Mouse (Mus musculus): ENCODE measurements at regions not wholly inside any gene's neighbourhood (a gene's known extent, or its start where the extent isn't known, plus 50 kb on each side); places are given as distances from the start of the nearest gene placed in this dataset.

DNA sequence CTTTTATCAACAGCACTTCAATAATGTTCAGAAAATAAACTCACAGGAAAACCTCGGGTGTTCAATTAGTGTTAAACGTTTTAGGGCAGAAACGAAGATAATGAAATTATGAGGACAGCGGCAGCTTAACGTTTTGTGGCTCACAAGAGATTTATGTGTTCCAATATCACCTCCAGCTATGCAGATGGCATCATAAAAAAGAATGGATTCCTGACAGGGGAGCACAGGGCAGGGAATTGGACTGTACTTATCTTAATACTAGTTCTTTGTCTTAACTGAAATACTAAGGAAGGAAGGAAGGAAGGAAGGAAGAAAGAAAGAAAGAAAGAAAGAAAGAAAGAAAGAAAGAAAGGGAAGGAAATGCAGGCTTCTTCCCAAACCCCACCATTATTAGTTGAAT lies 121.6 kb downstream of the Icos start:
- Histone ChIP-seq H3K4me3 (ENCODE audit: low read depth, low read length) (no peak overlapping the region), H3K4me1 (ENCODE audit: insufficient read depth, low read depth, low read length) (no peaks in the 10 kb centered on the region), H3K27me3 (replicated peaks; ENCODE audit: insufficient read depth, low read length) (no peaks in the 10 kb centered on the region), H3K36me3 (ENCODE audit: insufficient read depth, low read length) (no peaks in the 10 kb centered on the region), H3K4me2 (replicated peaks; ENCODE audit: low read depth, low read length) (no peak overlapping the region), H3K9me3 (ENCODE audit: low read length) (no peaks in the 10 kb centered on the region), H3K27ac (ENCODE audit: low read length) (no peak overlapping the region), H3K9ac (replicated peaks; ENCODE audit: low read depth) (no peak overlapping the region)
- TF ChIP-seq CTCF (IDR thresholded peaks at IDR 0.05), result no peak
- TF ChIP-seq EP300 (IDR thresholded peaks at IDR 0.05), result no peak
- 62% methylated on average over 5 of the region's 5 CpGs for WGBS
- ATAC-seq (no peak), DNase-seq (ENCODE audit: low spot score) (no peak)

DNA sequence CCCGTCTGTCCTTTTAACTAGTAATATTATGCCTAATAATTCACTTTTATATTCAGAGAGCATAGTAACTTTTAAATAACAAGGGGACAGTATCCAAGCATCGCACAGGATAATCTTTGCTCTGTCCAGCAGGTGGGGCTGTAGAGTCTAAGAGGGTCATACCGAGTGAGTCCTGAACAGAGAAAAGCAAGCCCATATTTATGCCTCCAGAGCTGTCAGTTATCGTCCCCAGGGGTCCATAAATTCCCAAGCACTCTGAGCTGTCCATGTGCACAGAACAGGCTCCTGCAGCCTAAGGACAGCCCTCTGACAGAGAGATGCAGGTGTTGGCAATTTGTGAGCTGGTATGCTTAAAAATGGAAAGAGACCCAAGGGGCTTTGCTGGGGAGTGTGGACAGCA lies 124.0 kb downstream of the Icos start:
- TF ChIP-seq EP300 (IDR thresholded peaks at IDR 0.05) (no peak), CTCF (IDR thresholded peaks at IDR 0.05) (peak; percentile 56)
- H3K9me3 ChIP-seq (ENCODE audit: low read length), result no peaks in the 10 kb centered on the region
- no peak overlapping the region for H3K9ac ChIP-seq (replicated peaks; ENCODE audit: low read depth)
- no peaks in the 10 kb centered on the region for H3K4me1 ChIP-seq (ENCODE audit: insufficient read depth, low read depth, low read length)
- H3K4me3 ChIP-seq (ENCODE audit: low read depth, low read length), result no peak overlapping the region
- no peak overlapping the region for H3K4me2 ChIP-seq (replicated peaks; ENCODE audit: low read depth, low read length)
- peak; percentile 18 for DNase-seq (ENCODE audit: low spot score)
- ATAC-seq, result no peak
- no peak overlapping the region for H3K27ac ChIP-seq (ENCODE audit: low read length)
- no peaks in the 10 kb centered on the region for H3K36me3 ChIP-seq (ENCODE audit: insufficient read depth, low read length)
- no peaks in the 10 kb centered on the region for H3K27me3 ChIP-seq (replicated peaks; ENCODE audit: insufficient read depth, low read length)
- 57% methylated on average over 4 of the region's 4 CpGs for WGBS

DNA sequence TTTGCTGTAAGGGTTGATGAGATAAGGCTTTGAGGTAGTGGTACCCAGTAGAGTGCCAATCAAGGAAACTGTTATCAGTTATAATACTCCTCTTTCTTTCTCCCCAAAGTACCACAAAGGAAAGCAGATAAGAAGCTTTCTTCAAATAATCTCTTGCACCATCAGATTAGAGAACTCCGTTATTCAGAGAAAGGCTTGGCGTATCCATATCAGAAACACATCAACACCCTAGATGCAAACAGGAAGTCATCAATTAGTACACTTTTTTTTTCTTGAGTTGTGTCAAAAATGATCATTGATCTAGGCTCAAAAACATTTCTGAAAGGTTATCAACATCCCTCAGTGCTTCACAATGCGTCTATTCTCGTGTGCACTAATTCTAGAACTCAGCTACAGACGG lies 124.6 kb downstream of the Icos start:
- ATAC-seq, result no peak

DNA sequence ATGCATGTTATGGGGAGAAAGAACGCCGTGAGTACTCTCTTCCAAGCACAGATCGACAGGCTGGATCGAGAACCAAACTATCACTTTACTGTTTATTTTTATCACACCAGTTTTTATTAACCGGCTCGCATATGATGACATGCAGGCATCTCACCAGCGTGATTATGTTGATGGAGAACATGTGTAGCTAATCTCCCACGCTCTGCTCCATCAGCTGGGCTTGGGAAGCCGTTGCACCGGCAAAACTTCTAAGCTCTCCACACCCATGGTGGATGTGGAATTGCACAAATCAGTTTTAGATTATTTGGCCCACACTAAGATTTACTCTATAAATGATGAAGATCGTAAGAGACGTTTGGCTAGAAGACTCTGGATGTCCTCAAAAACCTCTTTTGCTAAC lies 125.9 kb downstream of the Icos start:
- ATAC-seq, result no peak
- Histone ChIP-seq H3K4me1 (ENCODE audit: insufficient read depth, low read depth, low read length) (no peaks in the 10 kb centered on the region), H3K36me3 (ENCODE audit: insufficient read depth, low read length) (no peaks in the 10 kb centered on the region), H3K9me3 (ENCODE audit: low read length) (no peaks in the 10 kb centered on the region), H3K4me3 (ENCODE audit: low read depth, low read length) (no peak overlapping the region), H3K27me3 (replicated peaks; ENCODE audit: insufficient read depth, low read length) (no peaks in the 10 kb centered on the region), H3K27ac (ENCODE audit: low read length) (no peak overlapping the region), H3K9ac (replicated peaks; ENCODE audit: low read depth) (no peak overlapping the region), H3K4me2 (replicated peaks; ENCODE audit: low read depth, low read length) (no peak overlapping the region)
- no peak for DNase-seq (ENCODE audit: low spot score)
- no peak for TF ChIP-seq EP300 (IDR thresholded peaks at IDR 0.05)
- no peak for TF ChIP-seq CTCF (IDR thresholded peaks at IDR 0.05)
- 54% methylated on average over 12 of the region's 12 CpGs for WGBS

More for the DNA sequence above, 124.6 kb downstream of the Icos start:
- no peaks in the 10 kb centered on the region for H3K4me1 ChIP-seq (ENCODE audit: insufficient read depth, low read depth, low read length)
- no peak overlapping the region for H3K27ac ChIP-seq (ENCODE audit: low read length)
- H3K9me3 ChIP-seq (ENCODE audit: low read length), result no peaks in the 10 kb centered on the region
- H3K4me2 ChIP-seq (replicated peaks; ENCODE audit: low read depth, low read length), result no peak overlapping the region
- no peak overlapping the region for H3K4me3 ChIP-seq (ENCODE audit: low read depth, low read length)
- no peak for TF ChIP-seq CTCF (IDR thresholded peaks at IDR 0.05)
- TF ChIP-seq EP300 (IDR thresholded peaks at IDR 0.05), result no peak
- H3K27me3 ChIP-seq (replicated peaks; ENCODE audit: insufficient read depth, low read length), result no peaks in the 10 kb centered on the region
- H3K9ac ChIP-seq (replicated peaks; ENCODE audit: low read depth), result no peak overlapping the region
- DNase-seq (ENCODE audit: low spot score), result no peak
- 52% methylated on average over 5 of the region's 5 CpGs for WGBS
- no peaks in the 10 kb centered on the region for H3K36me3 ChIP-seq (ENCODE audit: insufficient read depth, low read length)

DNA sequence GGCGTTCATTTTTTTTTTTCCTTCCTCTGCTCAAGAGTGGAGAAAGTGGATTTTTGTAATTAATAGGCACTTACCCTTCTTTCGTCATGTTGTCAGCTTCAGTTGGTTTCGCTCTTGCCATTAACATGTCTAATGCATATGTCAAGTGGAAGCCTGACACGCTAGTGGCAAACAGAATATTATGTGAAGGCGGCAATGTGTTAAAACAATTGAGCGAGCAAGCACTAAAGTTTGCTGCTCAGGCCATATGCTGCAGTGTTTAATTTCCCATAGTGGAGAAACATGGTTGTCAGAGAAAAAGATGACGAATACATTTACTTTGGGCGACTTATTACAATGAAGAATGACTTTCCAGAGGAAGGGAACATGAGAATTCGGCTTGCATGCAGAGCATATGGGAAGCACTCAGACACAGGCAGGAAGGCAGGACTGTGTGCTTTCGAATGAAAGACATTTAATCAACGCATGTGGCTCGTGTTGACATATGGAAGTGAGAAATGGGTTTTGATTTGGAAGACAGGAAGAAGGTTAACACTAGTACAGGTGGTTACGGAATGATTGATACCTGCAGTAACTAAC lies 134.1 kb downstream of the Icos start:
- DNase-seq (ENCODE audit: low spot score) (no peak), ATAC-seq (no peak)
- H3K36me3 ChIP-seq (ENCODE audit: insufficient read depth, low read length), result no peaks in the 10 kb centered on the region
- H3K4me1 ChIP-seq (ENCODE audit: insufficient read depth, low read depth, low read length), result no peaks in the 10 kb centered on the region
- no peak overlapping the region for H3K9ac ChIP-seq (replicated peaks; ENCODE audit: low read depth)
- TF ChIP-seq EP300 (IDR thresholded peaks at IDR 0.05) (no peak), CTCF (IDR thresholded peaks at IDR 0.05) (no peak)
- no peak overlapping the region for H3K4me3 ChIP-seq (ENCODE audit: low read depth, low read length)
- no peaks in the 10 kb centered on the region for H3K9me3 ChIP-seq (ENCODE audit: low read length)
- no peaks in the 10 kb centered on the region for H3K27me3 ChIP-seq (replicated peaks; ENCODE audit: insufficient read depth, low read length)
- H3K4me2 ChIP-seq (replicated peaks; ENCODE audit: low read depth, low read length), result no peak overlapping the region
- no peak overlapping the region for H3K27ac ChIP-seq (ENCODE audit: low read length)
- WGBS, result 79% methylated on average over 13 of the region's 13 CpGs

DNA sequence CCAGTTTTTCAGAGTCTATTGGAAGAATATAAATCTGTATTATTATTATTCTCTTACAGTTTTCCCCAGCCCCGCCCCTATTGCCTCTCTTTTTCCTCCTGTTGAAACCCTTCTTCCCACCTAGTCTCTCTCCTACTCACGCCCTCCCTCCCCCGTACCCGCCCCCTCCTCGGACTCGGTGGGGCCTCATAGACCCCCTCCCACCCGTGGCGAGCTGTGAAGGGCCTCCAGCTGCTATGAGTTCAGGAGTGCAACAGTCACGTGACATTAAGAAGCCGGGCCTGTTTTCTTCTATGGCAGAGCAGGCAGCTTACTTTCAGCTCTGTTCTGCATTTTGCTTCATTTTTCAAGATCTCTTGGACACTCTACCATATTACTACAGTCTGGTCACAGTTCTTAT lies 139.8 kb downstream of the Icos start:
- Histone ChIP-seq H3K4me2 (replicated peaks; ENCODE audit: low read depth, low read length) (no peak overlapping the region), H3K9me3 (ENCODE audit: low read length) (no peaks in the 10 kb centered on the region), H3K4me3 (ENCODE audit: low read depth, low read length) (no peak overlapping the region), H3K27me3 (replicated peaks; ENCODE audit: insufficient read depth, low read length) (no peaks in the 10 kb centered on the region), H3K36me3 (ENCODE audit: insufficient read depth, low read length) (no peaks in the 10 kb centered on the region), H3K4me1 (ENCODE audit: insufficient read depth, low read depth, low read length) (no peaks in the 10 kb centered on the region), H3K27ac (ENCODE audit: low read length) (no peak overlapping the region), H3K9ac (replicated peaks; ENCODE audit: low read depth) (no peak overlapping the region)
- TF ChIP-seq EP300 (IDR thresholded peaks at IDR 0.05) (no peak), CTCF (IDR thresholded peaks at IDR 0.05) (no peak)
- ATAC-seq, result no peak
- WGBS, result 27% methylated on average over 10 of the region's 10 CpGs
- DNase-seq (ENCODE audit: low spot score), result no peak

DNA sequence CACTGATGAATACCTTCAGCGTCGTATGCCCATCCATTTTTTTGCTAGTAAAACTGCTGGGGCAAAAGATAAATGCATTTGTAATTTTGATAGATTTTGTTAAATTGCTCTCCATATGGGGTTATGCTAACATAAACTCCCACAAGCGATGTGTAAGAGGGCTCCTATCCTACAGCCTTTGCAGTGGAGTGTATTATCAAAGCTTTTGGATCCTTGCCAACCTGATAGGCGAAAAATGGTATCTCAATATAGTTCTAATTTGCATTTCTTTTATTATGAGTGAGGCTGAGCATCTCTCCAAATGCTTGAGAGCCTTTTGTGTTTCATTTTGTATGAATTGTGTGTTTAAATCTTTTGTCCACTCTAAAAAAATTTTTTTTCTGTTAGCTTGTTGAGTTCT lies 140.3 kb downstream of the Icos start:
- Histone ChIP-seq H3K4me3 (ENCODE audit: low read depth, low read length) (no peak overlapping the region), H3K9me3 (ENCODE audit: low read length) (no peaks in the 10 kb centered on the region), H3K36me3 (ENCODE audit: insufficient read depth, low read length) (no peaks in the 10 kb centered on the region), H3K9ac (replicated peaks; ENCODE audit: low read depth) (no peak overlapping the region), H3K4me2 (replicated peaks; ENCODE audit: low read depth, low read length) (no peak overlapping the region), H3K27me3 (replicated peaks; ENCODE audit: insufficient read depth, low read length) (no peaks in the 10 kb centered on the region), H3K4me1 (ENCODE audit: insufficient read depth, low read depth, low read length) (no peaks in the 10 kb centered on the region), H3K27ac (ENCODE audit: low read length) (no peak overlapping the region)
- TF ChIP-seq EP300 (IDR thresholded peaks at IDR 0.05) (no peak), CTCF (IDR thresholded peaks at IDR 0.05) (no peak)
- no peak for DNase-seq (ENCODE audit: low spot score)
- WGBS, result 42% methylated on average over 4 of the region's 4 CpGs
- ATAC-seq, result no peak

Data from lung, postnatal 0 days (tissue).